Mouse (Mus musculus) E14TG2a.4 (cell line): ENCODE measurements around the gene Srd5a1.

Experiments
- CTCF ChIP-seq: conservative IDR thresholded peaks from 2 replicates; pipeline ENCODE4 v1.5.1; 2014; ENCODE audit warnings: low read length
- NANOG ChIP-seq: IDR thresholded peaks from 2 replicates; pipeline ENCODE4 v1.6.1; 2014; ENCODE audit warnings: borderline replicate concordance, low read length, mixed read lengths

DNA sequence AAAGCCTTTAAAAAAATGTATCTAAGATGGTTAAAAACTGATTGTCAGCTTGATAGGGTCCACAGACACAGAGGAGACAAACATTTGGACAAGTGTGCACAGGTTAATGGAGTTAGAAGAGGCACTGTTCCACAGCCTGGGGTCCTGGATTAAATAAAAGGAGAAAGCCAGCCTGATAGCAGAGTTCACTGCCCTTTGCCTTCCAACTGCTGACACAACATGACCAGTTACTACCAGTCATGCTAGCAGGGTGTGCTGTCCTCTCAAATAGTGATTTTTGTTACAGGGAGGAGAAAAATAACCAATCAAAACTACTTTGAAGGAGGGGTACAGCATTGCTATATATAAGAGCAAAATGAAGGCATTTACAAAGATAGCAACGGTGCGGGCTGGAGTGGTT, 14.7 kb downstream of the Srd5a1 start:
- TF ChIP-seq CTCF (no peak), NANOG (no peak)
